Mouse (Mus musculus) MEL (cell line): ENCODE measurements around the gene Gm49318. TPM values are rescaled to one million over a fixed set of nuclear protein-coding genes. Genes with fewer than 3 reads are reported as not detected.

Experiments
- DNase-seq: peaks from one replicate; pipeline ENCODE4 v3.0.0; 2011; ENCODE audit warnings: low read depth, low spot score
- H3K27ac ChIP-seq: 2 replicates; pipeline ENCODE4 v1.5.1; 2012; ENCODE audit warnings: low read depth, mild to moderate bottlenecking, control low read depth, low read length, moderate library complexity; ENCODE audit not compliant: control insufficient read depth
- H3K27me3 ChIP-seq, 2 experiments: fragments of 150-350 bp in 1 of 2; sonication (generic) in 1 of 2; 2 replicates each; pipeline ENCODE4 v1.6.1; 2012; ENCODE audit warnings: low read length in 2 of 2, mild to moderate bottlenecking in 2 of 2, improper control_type of control experiment in 1 of 2, moderate library complexity in 1 of 2; ENCODE audit not compliant: insufficient read depth in 2 of 2, control insufficient read depth in 1 of 2
- H3K36me3 ChIP-seq, 2 experiments: 2 replicates each; pipeline ENCODE4 v1.6.1; 2012 to 2014; ENCODE audit warnings: low read length in 2 of 2, improper control_type of control experiment in 1 of 2, inconsistent platforms in 1 of 2, mild to moderate bottlenecking in 1 of 2; ENCODE audit not compliant: insufficient read depth in 2 of 2, control insufficient read depth in 1 of 2
- H3K4me1 ChIP-seq, 2 experiments: fragments of 150-350 bp in 1 of 2; sonication (generic) in 1 of 2; 2 replicates each; pipeline ENCODE4 v1.6.1; 2012; ENCODE audit warnings: low read length in 2 of 2, improper control_type of control experiment in 1 of 2, mild to moderate bottlenecking in 1 of 2; ENCODE audit not compliant: insufficient read depth in 2 of 2, control insufficient read depth in 1 of 2
- H3K4me3 ChIP-seq, 2 experiments: fragments of 150-350 bp in 1 of 2; sonication (generic) in 1 of 2; 2 replicates each; pipeline ENCODE4 v1.5.1; 2012; ENCODE audit warnings: low read depth in 2 of 2, low read length in 2 of 2, mild to moderate bottlenecking in 2 of 2, moderate library complexity in 2 of 2, control low read depth in 1 of 2, improper control_type of control experiment in 1 of 2; ENCODE audit not compliant: control insufficient read depth in 1 of 2, insufficient read depth in 1 of 2
- H3K79me2 ChIP-seq: 2 replicates; pipeline ENCODE4 v1.6.1; 2012; ENCODE audit warnings: mild to moderate bottlenecking, low read length, moderate library complexity; ENCODE audit not compliant: control insufficient read depth, poor library complexity, insufficient read depth
- H3K9ac ChIP-seq: 2 replicates; pipeline ENCODE4 v1.6.1; 2012; ENCODE audit warnings: low read depth, mild to moderate bottlenecking, control low read depth, low read length, moderate library complexity; ENCODE audit not compliant: control insufficient read depth, poor library complexity, severe bottlenecking
- H3K9me3 ChIP-seq: fragments of 150-350 bp; sonication (generic); replicated peaks from 2 replicates; pipeline ENCODE4 v1.6.1; 2012; ENCODE audit warnings: mild to moderate bottlenecking, low read length, improper control_type of control experiment, moderate library complexity; ENCODE audit not compliant: insufficient read depth
- BHLHE40 ChIP-seq: IDR thresholded peaks from 2 replicates; pipeline ENCODE4 v1.6.1; 2012; ENCODE audit warnings: low read depth, mild to moderate bottlenecking, inconsistent platforms, low read length, improper control_type of control experiment, borderline replicate concordance
- CHD2 ChIP-seq: IDR thresholded peaks from 2 replicates; pipeline ENCODE4 v1.6.1; 2011; ENCODE audit warnings: low read length, improper control_type of control experiment
- CTCF ChIP-seq, 3 experiments: IDR thresholded peaks in 2 of 3; conservative IDR thresholded peaks in 1 of 3; 2 replicates each; pipeline ENCODE4 v1.5.1; 2011 to 2012; ENCODE audit warnings: low read length in 3 of 3, low read depth in 2 of 3, mild to moderate bottlenecking in 2 of 3, improper control_type of control experiment in 1 of 3, inconsistent platforms in 1 of 3, mixed read lengths in 1 of 3, moderate library complexity in 1 of 3; ENCODE audit not compliant: control insufficient read depth in 1 of 3, insufficient read depth in 1 of 3, poor library complexity in 1 of 3, severe bottlenecking in 1 of 3
- E2F4 ChIP-seq: IDR thresholded peaks from 2 replicates; pipeline ENCODE4 v1.6.1; 2011; ENCODE audit warnings: low read depth, low read length, improper control_type of control experiment, borderline replicate concordance
- EP300 ChIP-seq, 2 experiments: IDR thresholded peaks; 2 replicates each; pipeline ENCODE4 v1.6.1; 2011; ENCODE audit warnings: improper control_type of control experiment in 2 of 2, low read length in 2 of 2, low read depth in 1 of 2, mild to moderate bottlenecking in 1 of 2
- GABPA ChIP-seq: IDR thresholded peaks from 2 replicates; pipeline ENCODE4 v1.6.1; 2012; ENCODE audit warnings: low read depth, mild to moderate bottlenecking, inconsistent platforms, low read length, improper control_type of control experiment, moderate library complexity
- HCFC1 ChIP-seq: IDR thresholded peaks from 2 replicates; pipeline ENCODE4 v1.6.1; 2012; ENCODE audit warnings: low read depth, mild to moderate bottlenecking, inconsistent platforms, low read length, improper control_type of control experiment, moderate library complexity
- MEF2A ChIP-seq: IDR thresholded peaks from 2 replicates; pipeline ENCODE4 v1.6.1; 2014; ENCODE audit warnings: low read depth, mild to moderate bottlenecking, inconsistent platforms, low read length, improper control_type of control experiment; ENCODE audit not compliant: poor library complexity, insufficient replicate concordance, severe bottlenecking; ENCODE audit errors: extremely low read depth
- MYB ChIP-seq: IDR thresholded peaks from 2 replicates; pipeline ENCODE4 v1.6.1; 2011; ENCODE audit warnings: mild to moderate bottlenecking, low read depth, low read length, improper control_type of control experiment
- MYC ChIP-seq: IDR thresholded peaks from 2 replicates; pipeline ENCODE4 v1.6.1; 2011; ENCODE audit warnings: low read depth, mild to moderate bottlenecking, low read length, improper control_type of control experiment, moderate library complexity
- NELFE ChIP-seq: IDR thresholded peaks from 2 replicates; pipeline ENCODE4 v1.6.1; 2011; ENCODE audit warnings: low read depth, low read length, improper control_type of control experiment
- POLR2A ChIP-seq, 2 experiments: IDR thresholded peaks; 2 replicates each; pipeline ENCODE4 v1.6.1; 2011 to 2012; ENCODE audit warnings: low read length in 2 of 2, mild to moderate bottlenecking in 2 of 2, control low read depth in 1 of 2, improper control_type of control experiment in 1 of 2, low read depth in 1 of 2, moderate library complexity in 1 of 2; ENCODE audit not compliant: control insufficient read depth in 1 of 2, insufficient read depth in 1 of 2, poor library complexity in 1 of 2
- RCOR1 ChIP-seq: IDR thresholded peaks from 2 replicates; pipeline ENCODE4 v1.6.1; 2012; ENCODE audit warnings: low read depth, mild to moderate bottlenecking, inconsistent platforms, low read length, improper control_type of control experiment
- TBP ChIP-seq: IDR thresholded peaks from 2 replicates; pipeline ENCODE4 v1.8.0; 2011; ENCODE audit warnings: low read depth, low read length, improper control_type of control experiment
- TCF12 ChIP-seq: IDR thresholded peaks from 2 replicates; pipeline ENCODE4 v1.6.1; 2014; ENCODE audit warnings: low read depth, mild to moderate bottlenecking, inconsistent platforms, low read length, improper control_type of control experiment, moderate library complexity
- USF2 ChIP-seq, 2 experiments: IDR thresholded peaks; 2 replicates each; pipeline ENCODE4 v1.6.1; 2011 to 2012; ENCODE audit warnings: improper control_type of control experiment in 2 of 2, low read length in 2 of 2, borderline replicate concordance in 1 of 2, inconsistent platforms in 1 of 2, low read depth in 1 of 2, mild to moderate bottlenecking in 1 of 2; ENCODE audit not compliant: insufficient read depth in 1 of 2
- ZMIZ1 ChIP-seq: IDR thresholded peaks from 2 replicates; pipeline ENCODE4 v1.6.1; 2012; ENCODE audit warnings: low read depth, mild to moderate bottlenecking, inconsistent platforms, low read length, improper control_type of control experiment, moderate library complexity
- ZNF384 ChIP-seq: IDR thresholded peaks from 2 replicates; pipeline ENCODE4 v1.6.1; 2012; ENCODE audit warnings: low read depth, mild to moderate bottlenecking, inconsistent platforms, low read length, improper control_type of control experiment
- polyA plus RNA-seq, 2 experiments: library from polyadenylated mRNA; stranded (reverse) in 1 of 2; unstranded in 1 of 2; fragments of >175 nt in 1 of 2; fragments of >200 nt in 1 of 2; gene quantifications; 2 replicates each; pipeline versions ENCODE4 v1.2.1 to v1.2.4; 2012; ENCODE audit warnings: low replicate concordance in 2 of 2, low read depth in 1 of 2; ENCODE audit not compliant: insufficient read length in 2 of 2, insufficient read depth in 1 of 2, missing spikeins in 1 of 2
- total RNA-seq: library from RNA; depleted of rRNA; stranded (reverse); fragments of 300-350 nt; gene quantifications from 2 replicates; pipeline ENCODE4 v1.2.3, GENCODE M21; 2012

Gene Gm49318
- total and polyA plus RNA-seq, 3 experiments = not detected

- TF ChIP-seq ZNF384 (0 out of 2 replicates have a peak, but pooled peaks have one; percentile 5), CTCF (IDR thresholded peaks at IDR 0.05 in 2 of 3, conservative IDR thresholded peaks at IDR 0.05 in 1 of 3; ENCODE audit: control insufficient read depth in 1 of 3, insufficient read depth in 1 of 3, low read depth in 2 of 3, low read length in 3 of 3, poor library complexity in 1 of 3, severe bottlenecking in 1 of 3) (0 out of 6 replicates have a peak, but pooled peaks of 1 of the 3 experiments have one; percentile 11), MYC (peak; percentile 97), CHD2 (peak; percentile 64; the same call in 1 of the 2 replicates), BHLHE40 (peak; percentile 64; the same call in 1 of the 2 replicates), NELFE (peak; percentile 98), ZMIZ1 (peak; percentile 93; the same call in 1 of the 2 replicates), E2F4 (no peak)
These were observed 14.2 kb upstream of the Gm49318 start, which contains the start of gene Ecsit (continued) for GRCm38 (mm10) chr9:22085022-22085834.

GRCm38 (mm10) chr9:22084667-22085021, 13.6 kb upstream of the Gm49318 start:
- Histone ChIP-seq H3K27ac (no peak overlapping the region), H3K36me3 (peaks cover 0 to 9% of the 10 kb centered on the region in 2 experiments; a peak in 3 of 4 replicates)
- TF ChIP-seq USF2 (IDR thresholded peaks at IDR 0.05; ENCODE audit: borderline replicate concordance in 1 of 2, insufficient read depth in 1 of 2, low read depth in 1 of 2, low read length in 2 of 2) = no peak
- no peak for TF ChIP-seq HCFC1
- TF ChIP-seq TCF12 = 0 out of 2 replicates have a peak, but pooled peaks have one; percentile 6
- TF ChIP-seq TBP = no peak
- peak; percentile 98 for TF ChIP-seq RCOR1
- 0 out of 2 replicates have a peak, but pooled peaks have one; percentile 4 for TF ChIP-seq ZNF384
- TF ChIP-seq POLR2A (IDR thresholded peaks at IDR 0.05; ENCODE audit: control insufficient read depth in 1 of 2, insufficient read depth in 1 of 2, low read depth in 1 of 2, low read length in 2 of 2, poor library complexity in 1 of 2) = no peak
- TF ChIP-seq BHLHE40 = peak; percentile 23; the same call in 1 of the 2 replicates
- TF ChIP-seq EP300 (IDR thresholded peaks at IDR 0.05; ENCODE audit: low read depth in 1 of 2, low read length in 2 of 2) = 0 out of 4 replicates have a peak, but pooled peaks of 1 of the 2 experiments have one; percentile 32

GRCm38 (mm10) chr9:22076223-22076622, 5.2 kb upstream of the Gm49318 start:
- H3K27ac ChIP-seq = no peak overlapping the region
- no peak overlapping the region for H3K9ac ChIP-seq

More at GRCm38 (mm10) chr9:22084667-22085021, 13.6 kb upstream of the Gm49318 start:
- Histone ChIP-seq H3K9me3 (no peaks in the 10 kb centered on the region), H3K4me1 (peaks cover 6 to 11% of the 10 kb centered on the region in 2 experiments), H3K79me2 (peaks cover 10% of the 10 kb centered on the region), H3K9ac (peak overlapping the region; percentile 71), H3K27me3 (no peaks in the 10 kb centered on the region), H3K4me3 (peak overlapping the region; percentile 73 to 79)
- DNase-seq = no peak

More at GRCm38 (mm10) chr9:22076223-22076622, 5.2 kb upstream of the Gm49318 start:
- TF ChIP-seq MEF2A (no peak), ZMIZ1 (no peak), NELFE (no peak), RCOR1 (no peak), GABPA (no peak), MYB (no peak), MYC (no peak)
- TF ChIP-seq, all 39 proteins: peak for 0
- no peak for DNase-seq
- Histone ChIP-seq H3K79me2 (no peaks in the 10 kb centered on the region; the same call in 1 of the 2 replicates), H3K36me3 (peaks cover 0 to 3% of the 10 kb centered on the region in 2 experiments), H3K9me3 (no peaks in the 10 kb centered on the region), H3K27me3 (no peaks in the 10 kb centered on the region), H3K4me3 (no peak overlapping the region), H3K4me1 (peaks cover 0 to 3% of the 10 kb centered on the region in 2 experiments; a peak in 1 of 4 replicates)
